Mouse (Mus musculus): ENCODE results near the gene Creb3. TPM values are rescaled to one million over a fixed set of nuclear protein-coding genes. Genes with fewer than 3 reads are reported as not detected.
"Not testable (repeated sequence)": the region's sequence is repeated elsewhere in the genome, so short reads cannot be mapped to it uniquely, and the experiment has no call there.

Gene Creb3
- total RNA-seq, 2 experiments from 2014 or later: 74.0 TPM

- no peak for DNase-seq (ENCODE audit: low spot score in 2 of 2)
These were observed 19.2 kb downstream of the Creb3 start for GRCm38 (mm10) chr4:43581381-43581780.

GRCm38 (mm10) chr4:43582241-43582640, 20.1 kb downstream of the Creb3 start:
- no peak for DNase-seq (ENCODE audit: low spot score in 2 of 2)

GRCm38 (mm10) chr4:43583421-43583820, 21.3 kb downstream of the Creb3 start:
- DNase-seq (ENCODE audit: low spot score in 2 of 2): no peak

GRCm38 (mm10) chr4:43584444-43585416, 22.6 kb downstream of the Creb3 start, which contains the start of gene Msmp:
Gene Msmp, minus strand, starts transcription at chr4:43584494.
- no peak for DNase-seq (ENCODE audit: low spot score in 2 of 2)

- no peak for DNase-seq (ENCODE audit: low spot score in 2 of 2)
These were observed 23.6 kb downstream of the Creb3 start for GRCm38 (mm10) chr4:43585682-43586081.

- no peak for DNase-seq (ENCODE audit: low spot score in 2 of 2)
These were observed 24.3 kb downstream of the Creb3 start for GRCm38 (mm10) chr4:43586411-43586810.

GRCm38 (mm10) chr4:43587681-43588080, 25.5 kb downstream of the Creb3 start:
- no peak for DNase-seq (ENCODE audit: low spot score in 2 of 2)

GRCm38 (mm10) chr4:43591543-43591942, 29.4 kb downstream of the Creb3 start:
- DNase-seq (ENCODE audit: low spot score in 2 of 2): no peak

- no peak for DNase-seq (ENCODE audit: low spot score in 2 of 2)
These were observed 29.8 kb downstream of the Creb3 start for GRCm38 (mm10) chr4:43591961-43592360.

- no peak for DNase-seq (ENCODE audit: low spot score in 2 of 2)
These were observed 31.3 kb downstream of the Creb3 start for GRCm38 (mm10) chr4:43593453-43593852.

- DNase-seq (ENCODE audit: low spot score in 2 of 2): not testable (repeated sequence)
These were observed 34.5 kb downstream of the Creb3 start for GRCm38 (mm10) chr4:43596597-43596996.

GRCm38 (mm10) chr4:43598200-43598599, 36.1 kb downstream of the Creb3 start:
- DNase-seq (ENCODE audit: low spot score in 2 of 2): no peak

GRCm38 (mm10) chr4:43598650-43599380, 36.7 kb downstream of the Creb3 start:
- no peak for DNase-seq (ENCODE audit: low spot score in 2 of 2)

GRCm38 (mm10) chr4:43600195-43600934, 38.2 kb downstream of the Creb3 start:
- DNase-seq (ENCODE audit: low spot score in 2 of 2): no peak

- no peak for DNase-seq (ENCODE audit: low spot score in 2 of 2)
These were observed 42.0 kb downstream of the Creb3 start for GRCm38 (mm10) chr4:43604099-43604498.

GRCm38 (mm10) chr4:43604751-43605685, 42.9 kb downstream of the Creb3 start:
- DNase-seq (ENCODE audit: low spot score in 2 of 2): no peak

- DNase-seq (ENCODE audit: low spot score in 2 of 2): no peak
These were observed 50.4 kb downstream of the Creb3 start for GRCm38 (mm10) chr4:43612534-43612933.

- DNase-seq (ENCODE audit: low spot score in 2 of 2): no peak
These were observed 51.1 kb downstream of the Creb3 start for GRCm38 (mm10) chr4:43613060-43613730.

Measured in layer of hippocampus, postnatal 14 days (tissue).